Mouse (Mus musculus): ENCODE results near the gene Olfr912. TPM values are rescaled to one million over a fixed set of nuclear protein-coding genes. Genes with fewer than 3 reads are reported as not detected.

The Olfr912 gene
- not detected in 2 replicates for polyA plus RNA-seq (2015; fragmentation: Nextera tagmentation; extraction: Ambion mirVana)

GRCm38 (mm10) chr9:38579878-38580277, at the start of gene Olfr912:
Olfr912 (plus strand) TSS chr9:38580178.
- Histone ChIP-seq H3K27ac (no peak within 1 kb of the TSS), H3K9me3 (replicated peaks) (no peaks in the 10 kb centered on the region), H3K27me3 (no peaks in the 10 kb centered on the region), H3K9ac (no peak within 1 kb of the TSS), H3K4me1 (replicated peaks) (no peaks in the 10 kb centered on the region), H3K4me3 (replicated peaks) (no peak within 1 kb of the TSS), H3K4me2 (no peak within 1 kb of the TSS), H3K36me3 (no peaks in the 10 kb centered on the region)
- ATAC-seq (ENCODE audit: low read depth) = no peak
- DNase-seq = no peak
- 45% methylated on average over 1 of the region's 1 CpGs for WGBS (ENCODE audit: insufficient replicate concordance)

- no peak for ATAC-seq (ENCODE audit: low read depth)
- 62% methylated on average over 2 of the region's 2 CpGs for WGBS (ENCODE audit: insufficient replicate concordance)
- no peak within 1 kb of the TSS for H3K4me2 ChIP-seq
- H3K27me3 ChIP-seq = no peaks in the 10 kb centered on the region
- no peak within 1 kb of the TSS for H3K4me3 ChIP-seq (replicated peaks)
- no peak within 1 kb of the TSS for H3K27ac ChIP-seq
- H3K4me1 ChIP-seq (replicated peaks) = no peaks in the 10 kb centered on the region
- no peaks in the 10 kb centered on the region for H3K36me3 ChIP-seq
- DNase-seq = no peak
- no peak within 1 kb of the TSS for H3K9ac ChIP-seq
- H3K9me3 ChIP-seq (replicated peaks) = no peaks in the 10 kb centered on the region
Observed at GRCm38 (mm10) chr9:38537549-38537948, 42.4 kb upstream of the Olfr912 start, which contains the start of gene Olfr910. Olfr910 (plus strand) TSS chr9:38537849.

GRCm38 (mm10) chr9:38591056-38591455, 11.1 kb downstream of the Olfr912 start:
- Histone ChIP-seq H3K36me3 (no peaks in the 10 kb centered on the region), H3K4me2 (no peak overlapping the region), H3K4me1 (replicated peaks) (no peaks in the 10 kb centered on the region), H3K27ac (no peak overlapping the region), H3K9ac (no peak overlapping the region), H3K9me3 (replicated peaks) (no peaks in the 10 kb centered on the region), H3K4me3 (replicated peaks) (no peak overlapping the region), H3K27me3 (no peaks in the 10 kb centered on the region)
- ATAC-seq (ENCODE audit: low read depth) (no peak), DNase-seq (no peak)
- 25% methylated on average over 1 of the region's 1 CpGs for WGBS (ENCODE audit: insufficient replicate concordance)

- no peak within 1 kb of the TSS for H3K27ac ChIP-seq
- H3K9me3 ChIP-seq (replicated peaks) = no peaks in the 10 kb centered on the region
- ATAC-seq (ENCODE audit: low read depth) (no peak), DNase-seq (no peak)
- H3K9ac ChIP-seq = no peak within 1 kb of the TSS
- H3K27me3 ChIP-seq = no peaks in the 10 kb centered on the region
- H3K4me1 ChIP-seq (replicated peaks) = no peaks in the 10 kb centered on the region
- 30% methylated on average over 2 of the region's 2 CpGs for WGBS (ENCODE audit: insufficient replicate concordance)
- no peaks in the 10 kb centered on the region for H3K36me3 ChIP-seq
- H3K4me2 ChIP-seq = no peak within 1 kb of the TSS
- H3K4me3 ChIP-seq (replicated peaks) = no peak within 1 kb of the TSS
Observed at GRCm38 (mm10) chr9:38592459-38592858, 12.5 kb downstream of the Olfr912 start, which contains the start of gene Olfr913. Olfr913 (plus strand) TSS chr9:38592759.

- no peak for ATAC-seq (ENCODE audit: low read depth)
- Histone ChIP-seq H3K36me3 (no peaks in the 10 kb centered on the region), H3K27ac (no peak within 1 kb of the TSS), H3K9ac (no peak within 1 kb of the TSS), H3K27me3 (no peaks in the 10 kb centered on the region), H3K4me1 (replicated peaks) (no peaks in the 10 kb centered on the region), H3K4me2 (no peak within 1 kb of the TSS), H3K4me3 (replicated peaks) (no peak within 1 kb of the TSS), H3K9me3 (replicated peaks) (no peaks in the 10 kb centered on the region)
- 38% methylated on average over 2 of the region's 2 CpGs for WGBS (ENCODE audit: insufficient replicate concordance)
- DNase-seq = no peak
Observed at GRCm38 (mm10) chr9:38604802-38605201, 24.8 kb downstream of the Olfr912 start, which contains the start of gene Olfr914. Olfr914 (plus strand) TSS chr9:38605102.

GRCm38 (mm10) chr9:38632406-38632805, 52.4 kb downstream of the Olfr912 start:
- Histone ChIP-seq H3K4me3 (replicated peaks) (no peak overlapping the region), H3K4me1 (replicated peaks) (no peaks in the 10 kb centered on the region), H3K27me3 (no peaks in the 10 kb centered on the region), H3K9me3 (replicated peaks) (0 out of 2 replicates have a peak, but pooled peaks cover 5% of the 10 kb centered on the region), H3K4me2 (no peak overlapping the region), H3K9ac (no peak overlapping the region), H3K36me3 (no peaks in the 10 kb centered on the region), H3K27ac (no peak overlapping the region)
- ATAC-seq (ENCODE audit: low read depth) (no peak), DNase-seq (no peak)
- WGBS (ENCODE audit: insufficient replicate concordance) = 63% methylated on average over 4 of the region's 4 CpGs

Other genes starting within 250 kb of the Olfr912 start
- gene Olfr898, start 231.8 kb upstream of the Olfr912 start, polyA plus RNA-seq (2015; fragmentation: Nextera tagmentation; extraction: Ambion mirVana) = not detected in 2 replicates
- not detected in 2 replicates for gene Olfr250, start 213.3 kb upstream of the Olfr912 start, polyA plus RNA-seq (2015; fragmentation: Nextera tagmentation; extraction: Ambion mirVana)
- not detected in 2 replicates for gene Olfr251, start 203.1 kb upstream of the Olfr912 start, polyA plus RNA-seq (2015; fragmentation: Nextera tagmentation; extraction: Ambion mirVana)
- gene Olfr147, start 178.5 kb upstream of the Olfr912 start, polyA plus RNA-seq (2015; fragmentation: Nextera tagmentation; extraction: Ambion mirVana) = not detected in 2 replicates
- gene Olfr901, start 150.7 kb upstream of the Olfr912 start, polyA plus RNA-seq (2015; fragmentation: Nextera tagmentation; extraction: Ambion mirVana) = not detected in 2 replicates
- not detected in 2 replicates for gene Olfr902, start 132.5 kb upstream of the Olfr912 start, polyA plus RNA-seq (2015; fragmentation: Nextera tagmentation; extraction: Ambion mirVana)
- not detected in 2 replicates for gene Olfr904, start 117.0 kb upstream of the Olfr912 start, polyA plus RNA-seq (2015; fragmentation: Nextera tagmentation; extraction: Ambion mirVana)
- not detected in 2 replicates for gene Olfr905, start 109.1 kb upstream of the Olfr912 start, polyA plus RNA-seq (2015; fragmentation: Nextera tagmentation; extraction: Ambion mirVana)
- gene Olfr906, start 93.1 kb upstream of the Olfr912 start, polyA plus RNA-seq (2015; fragmentation: Nextera tagmentation; extraction: Ambion mirVana) = not detected in 2 replicates
- not detected in 2 replicates for gene Olfr907, start 84.4 kb upstream of the Olfr912 start, polyA plus RNA-seq (2015; fragmentation: Nextera tagmentation; extraction: Ambion mirVana)
- gene Olfr911-ps1, start 58.6 kb upstream of the Olfr912 start, polyA plus RNA-seq (2015; fragmentation: Nextera tagmentation; extraction: Ambion mirVana) = not detected in 2 replicates
- not detected in 2 replicates for gene Olfr910, start 42.3 kb upstream of the Olfr912 start, polyA plus RNA-seq (2015; fragmentation: Nextera tagmentation; extraction: Ambion mirVana)
- not detected in 2 replicates for gene Olfr913, start 12.6 kb downstream of the Olfr912 start, polyA plus RNA-seq (2015; fragmentation: Nextera tagmentation; extraction: Ambion mirVana)
- not detected in 2 replicates for gene Olfr914, start 24.9 kb downstream of the Olfr912 start, polyA plus RNA-seq (2015; fragmentation: Nextera tagmentation; extraction: Ambion mirVana)
- not detected in 2 replicates for gene Olfr916, start 79.7 kb downstream of the Olfr912 start, polyA plus RNA-seq (2015; fragmentation: Nextera tagmentation; extraction: Ambion mirVana)
- not detected in 2 replicates for gene Olfr917, start 85.7 kb downstream of the Olfr912 start, polyA plus RNA-seq (2015; fragmentation: Nextera tagmentation; extraction: Ambion mirVana)
- gene Olfr918, start 94.4 kb downstream of the Olfr912 start, polyA plus RNA-seq (2015; fragmentation: Nextera tagmentation; extraction: Ambion mirVana) = not detected in 2 replicates
- not detected in 2 replicates for gene Olfr919, start 123.5 kb downstream of the Olfr912 start, polyA plus RNA-seq (2015; fragmentation: Nextera tagmentation; extraction: Ambion mirVana)
- 8.5 and 9.3 TPM in 2 replicates for gene Vwa5a, start 138.1 kb downstream of the Olfr912 start, polyA plus RNA-seq (2015; fragmentation: Nextera tagmentation; extraction: Ambion mirVana)
- 0.02 TPM in 2 replicates for gene Olfr920, start 172.1 kb downstream of the Olfr912 start, polyA plus RNA-seq (2015; fragmentation: Nextera tagmentation; extraction: Ambion mirVana)
- not detected in 2 replicates for gene Olfr921, start 192.9 kb downstream of the Olfr912 start, polyA plus RNA-seq (2015; fragmentation: Nextera tagmentation; extraction: Ambion mirVana)
- gene Olfr922, start 234.4 kb downstream of the Olfr912 start, polyA plus RNA-seq (2015; fragmentation: Nextera tagmentation; extraction: Ambion mirVana) = not detected in 2 replicates
- not detected in 2 replicates for gene Olfr923, start 246.4 kb downstream of the Olfr912 start, polyA plus RNA-seq (2015; fragmentation: Nextera tagmentation; extraction: Ambion mirVana)

Measured in liver, embryonic 13.5 days (tissue).